Comparison of ENCODE assay signal across 18 mouse cellular contexts in genomic region chr14:34554047-34554446, GRCm38 (mm10). TPM values are rescaled to one million over a fixed set of nuclear protein-coding genes. Genes with fewer than 3 reads are reported as not detected.
DNase-seq lines count a peak whose midpoint lies in the region; ATAC-seq lines count a peak whose summit lies in the region.
"Had no signal": no experiment of that assay in that cellular context is flagged by ENCODE, and none has a peak within 500 bp of the region (broad histone marks: within the 10 kb centered on the region; RNA-seq: fewer than 3 reads in every experiment).

No protein-coding gene starts in this region.

- H3K27ac ChIP-seq in heart, embryonic 11.5 days (ENCODE audit: low read depth, low read length): no peak overlapping the region
- H3K27ac ChIP-seq: embryonic facial prominence, embryonic 15.5 days; hindbrain, embryonic 10.5 days; lung, embryonic 15.5 days; midbrain, embryonic 15.5 days had no signal

- 0 out of 2 replicates have a peak overlapping the region, but pooled peaks have one; percentile 22 for H3K9ac ChIP-seq in heart, embryonic 11.5 days (ENCODE audit: low read depth, low read length)
- H3K9ac ChIP-seq: embryonic facial prominence, embryonic 15.5 days; lung, embryonic 15.5 days; midbrain, embryonic 15.5 days had no signal

- peaks cover 7% of the 10 kb centered on the region; the same call in 1 of the 2 replicates for H3K36me3 ChIP-seq in heart, embryonic 11.5 days (ENCODE audit: control insufficient read depth, insufficient read depth, low read length)
- H3K36me3 ChIP-seq: embryonic facial prominence, embryonic 15.5 days; hindbrain, embryonic 10.5 days; lung, embryonic 15.5 days; midbrain, embryonic 15.5 days had no signal

- peaks cover 17% of the 10 kb centered on the region for H3K4me1 ChIP-seq in heart, embryonic 11.5 days (ENCODE audit: control insufficient read depth, insufficient read depth, low read length)
- H3K4me1 ChIP-seq: embryonic facial prominence, embryonic 15.5 days; lung, embryonic 15.5 days; midbrain, embryonic 15.5 days had no signal

- H3K9me3 ChIP-seq in heart, embryonic 11.5 days (replicated peaks; ENCODE audit: control insufficient read depth, low read length): no peaks in the 10 kb centered on the region
- H3K9me3 ChIP-seq: embryonic facial prominence, embryonic 15.5 days; hindbrain, embryonic 10.5 days; lung, embryonic 15.5 days; midbrain, embryonic 15.5 days had no signal

- DNase-seq in heart, adult 18-20 months: peak; percentile 70 to 85
- no peak for DNase-seq in heart, postnatal 4 days
- DNase-seq in Muller cell, postnatal 12 days (ENCODE audit: inconsistent ontology term): peak; percentile 24
- peak; percentile 40 to 53 for DNase-seq in kidney, postnatal 36 days
- DNase-seq in left cerebral cortex, postnatal 14 days (ENCODE audit: low spot score in 2 of 2): no peak
- DNase-seq in right cerebral cortex, adult 2 months (ENCODE audit: low spot score in 2 of 2): no peak
- DNase-seq in frontal cortex, postnatal 36 days (ENCODE audit: low spot score in 2 of 2): no peak
- DNase-seq: cerebellum, postnatal 36 days; left cerebral cortex, postnatal 4 days had no signal

- intact Hi-C loops in left cerebral cortex, postnatal 14 days (cut with DNase I): no loop called here

- H3K4me3 ChIP-seq in heart, embryonic 11.5 days (ENCODE audit: low read depth, low read length): no peak overlapping the region
- H3K4me3 ChIP-seq: embryonic facial prominence, embryonic 15.5 days; hindbrain, embryonic 10.5 days; lung, embryonic 15.5 days; midbrain, embryonic 15.5 days had no signal

- no peak overlapping the region for H3K4me2 ChIP-seq in heart, embryonic 11.5 days
- H3K4me2 ChIP-seq: embryonic facial prominence, embryonic 15.5 days; lung, embryonic 15.5 days; midbrain, embryonic 15.5 days had no signal

- H3K27me3 ChIP-seq in heart, embryonic 11.5 days (ENCODE audit: control insufficient read depth, insufficient read depth, low read length): no peaks in the 10 kb centered on the region
- H3K27me3 ChIP-seq: embryonic facial prominence, embryonic 15.5 days; midbrain, embryonic 15.5 days had no signal

- no peak for ATAC-seq in heart, embryonic 11.5 days (replicated peaks; ENCODE audit: insufficient number of reproducible peaks, low FRiP score, low TSS enrichment)
- ATAC-seq: midbrain, embryonic 15.5 days had no signal

- 63% methylated on average over 3 of the region's 3 CpGs for WGBS in heart, embryonic 11.5 days (ENCODE audit: insufficient replicate concordance)

RNA-seq across cellular contexts. Expression of gene 9230112D13Rik, which starts 31.4 kb away (rescaled TPM):
- not detected for total RNA-seq in heart, adult 18-20 months (2021)
- not detected for total RNA-seq in heart, postnatal 4 days (2021)
- not detected in 2 replicates for polyA plus RNA-seq in heart, embryonic 11.5 days (2014; fragmentation: Nextera tagmentation; extraction: Ambion mirVana)
- not detected for total RNA-seq in left cerebral cortex, postnatal 14 days (2021)
- total RNA-seq: left cerebral cortex, postnatal 4 days had no signal
- polyA plus RNA-seq: embryonic facial prominence, embryonic 15.5 days; hindbrain, embryonic 10.5 days; large intestine, adult 2 months; lung, embryonic 15.5 days; midbrain, embryonic 15.5 days; neural tube, embryonic 14.5 days; small intestine, adult 2 months; testis, adult 2 months had no signal

RNA-seq across cellular contexts. Expression of gene Ldb3, which starts 34.4 kb away (rescaled TPM):
- 1,000 to 10,000 TPM; 1,008 to 1,034 TPM for total RNA-seq in heart, adult 18-20 months (2021)
- total RNA-seq in heart, postnatal 4 days (2021): 100 to 1,000 TPM; 709 to 766 TPM
- polyA plus RNA-seq in heart, embryonic 11.5 days (2014; fragmentation: Nextera tagmentation; extraction: Ambion mirVana): 221 and 225 TPM in 2 replicates
- total RNA-seq in left cerebral cortex, postnatal 14 days (2021): 1 to 10 TPM; 1.3 to 1.6 TPM

RNA-seq across cellular contexts. Expression of gene Opn4, which starts 45.9 kb away (rescaled TPM):
- total RNA-seq in heart, adult 18-20 months (2021): 1 to 10 TPM; 1.9 to 2.5 TPM
- 1 to 10 TPM; 2.9 to 4.8 TPM for total RNA-seq in heart, postnatal 4 days (2021)
- 4.1 and 4.2 TPM in 2 replicates for polyA plus RNA-seq in heart, embryonic 11.5 days (2014; fragmentation: Nextera tagmentation; extraction: Ambion mirVana)
- total RNA-seq in left cerebral cortex, postnatal 14 days (2021): not detected
- total RNA-seq: left cerebral cortex, postnatal 4 days had no signal
- polyA plus RNA-seq: hindbrain, embryonic 10.5 days; midbrain, embryonic 15.5 days; neural tube, embryonic 14.5 days; small intestine, adult 2 months had no signal

RNA-seq across cellular contexts. Expression of gene Bmpr1a, which starts 50.9 kb away (rescaled TPM):
- total RNA-seq in heart, adult 18-20 months (2021): 10 to 100 TPM; 52.9 to 56.9 TPM
- 100 to 1,000 TPM; 107 to 115 TPM for total RNA-seq in heart, postnatal 4 days (2021)
- 48.1 and 48.5 TPM in 2 replicates for polyA plus RNA-seq in heart, embryonic 11.5 days (2014; fragmentation: Nextera tagmentation; extraction: Ambion mirVana)
- 10 to 100 TPM; 31.0 to 34.5 TPM for total RNA-seq in left cerebral cortex, postnatal 14 days (2021)

Comparison
In these comparisons a context has a peak if more than half of its experiments do, and no peak if none do; other contexts are left out.
1. DNase-seq: peak in heart, adult 18-20 months (2 of 2), Muller cell, postnatal 12 days (single experiment) and kidney, postnatal 36 days (2 of 2); none in heart, postnatal 4 days (single experiment), left cerebral cortex, postnatal 14 days (0 of 2), right cerebral cortex, adult 2 months (0 of 2) and frontal cortex, postnatal 36 days (0 of 2).
2. RNA of gene Ldb3, which starts 34.4 kb away (total RNA-seq): 1,008 to 1,034 TPM in heart, adult 18-20 months and 709 to 766 TPM in heart, postnatal 4 days; 1.3 to 1.6 TPM in left cerebral cortex, postnatal 14 days; every median in the first group is over 100 times any median in the second.